10 mouse cellular contexts compared by ENCODE assay signal in the genomic region with DNA sequence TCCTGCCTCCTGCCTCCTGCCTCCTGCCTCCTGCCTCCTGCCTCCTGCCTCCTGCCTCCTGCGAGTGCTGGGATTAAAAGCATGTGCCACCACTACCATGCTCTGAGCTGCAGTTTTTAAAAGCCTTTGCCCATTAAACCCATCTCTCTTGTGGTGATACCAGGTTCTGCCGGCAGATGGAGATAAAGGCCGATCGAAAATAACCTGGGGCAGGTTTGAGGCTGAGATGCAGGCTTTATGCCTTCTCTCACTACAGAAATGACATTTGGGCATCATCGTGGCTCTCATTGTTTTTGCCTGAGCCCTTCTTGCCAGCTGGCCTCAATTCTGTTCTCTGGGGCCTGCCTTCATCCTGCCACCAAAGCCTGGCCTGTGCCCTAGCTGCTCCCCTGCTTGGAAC. TPM values are rescaled to one million over a fixed set of nuclear protein-coding genes. Genes with fewer than 3 reads are reported as not detected.
DNase-seq lines count a peak whose midpoint lies in the region; ATAC-seq lines count a peak whose summit lies in the region.
"Had no signal": no experiment of that assay in that cellular context is flagged by ENCODE, and none has a peak within 500 bp of the region (broad histone marks: within the 10 kb centered on the region; RNA-seq: fewer than 3 reads in every experiment).

No protein-coding gene starts in this region.

- H3K4me2 ChIP-seq in forebrain, embryonic 16.5 days (ENCODE audit: low read length), result no peak overlapping the region
- H3K4me2 ChIP-seq: heart, embryonic 15.5 days had no signal

- WGBS in forebrain, embryonic 10.5 days, result 5% methylated on average over 5 of the region's 5 CpGs
- under 1% methylated on average over 5 of the region's 5 CpGs for WGBS in forebrain, embryonic 16.5 days
- 7% methylated on average over 5 of the region's 5 CpGs for WGBS in limb, embryonic 10.5 days

- H3K4me1 ChIP-seq in forebrain, embryonic 10.5 days, result peaks cover 28% of the 10 kb centered on the region
- no peaks in the 10 kb centered on the region for H3K4me1 ChIP-seq in forebrain, embryonic 16.5 days (replicated peaks; ENCODE audit: control insufficient read depth, insufficient read depth, low read length)
- H3K4me1 ChIP-seq in limb, embryonic 10.5 days, result peaks cover 14% of the 10 kb centered on the region

- H3K9me3 ChIP-seq in forebrain, embryonic 10.5 days, result no peaks in the 10 kb centered on the region
- no peaks in the 10 kb centered on the region for H3K9me3 ChIP-seq in forebrain, embryonic 16.5 days (ENCODE audit: control insufficient read depth, low read length)
- H3K9me3 ChIP-seq in limb, embryonic 10.5 days (replicated peaks), result no peaks in the 10 kb centered on the region
- H3K9me3 ChIP-seq: heart, embryonic 15.5 days had no signal

- DNase-seq in forebrain, embryonic 10.5 days (ENCODE audit: extremely low spot score, low spot score), result peak; percentile 72
- DNase-seq in ovary, postnatal 10 days (ENCODE audit: low spot score), result peak; percentile 46
- no peak for DNase-seq in ovary, adult 18-20 months (ENCODE audit: low spot score)
- peak; percentile 70 for DNase-seq in cerebellum, adult 9-11 months
- peak; percentile 49 for DNase-seq in hindlimb bud, embryonic 11.5 days (ENCODE audit: extremely low spot score, low read depth, low spot score)
- DNase-seq in limb, embryonic 10.5 days (ENCODE audit: low spot score), result peak; percentile 77
- peak; percentile 77 to 85 for DNase-seq in right cerebral cortex, adult 2 months (ENCODE audit: low spot score in 2 of 2)

- H3K9ac ChIP-seq in forebrain, embryonic 16.5 days (replicated peaks; ENCODE audit: low read depth, low read length), result no peak overlapping the region
- H3K9ac ChIP-seq: heart, embryonic 15.5 days had no signal

- no peak overlapping the region for H3K4me3 ChIP-seq in forebrain, embryonic 10.5 days
- H3K4me3 ChIP-seq in forebrain, embryonic 16.5 days (replicated peaks; ENCODE audit: low read length), result no peak overlapping the region
- no peak overlapping the region for H3K4me3 ChIP-seq in limb, embryonic 10.5 days
- H3K4me3 ChIP-seq: heart, embryonic 15.5 days had no signal

- no peaks in the 10 kb centered on the region for H3K36me3 ChIP-seq in forebrain, embryonic 10.5 days (replicated peaks)
- H3K36me3 ChIP-seq in forebrain, embryonic 16.5 days (ENCODE audit: control insufficient read depth, insufficient read depth), result no peaks in the 10 kb centered on the region
- H3K36me3 ChIP-seq in limb, embryonic 10.5 days, result no peaks in the 10 kb centered on the region
- H3K36me3 ChIP-seq: heart, embryonic 15.5 days had no signal

- H3K27ac ChIP-seq in forebrain, embryonic 10.5 days, result no peak overlapping the region
- H3K27ac ChIP-seq in forebrain, embryonic 16.5 days (ENCODE audit: low read length), result no peak overlapping the region
- no peak overlapping the region for H3K27ac ChIP-seq in limb, embryonic 10.5 days
- H3K27ac ChIP-seq: heart, embryonic 15.5 days had no signal

- ATAC-seq in forebrain, embryonic 16.5 days, result no peak

- no peaks in the 10 kb centered on the region for H3K27me3 ChIP-seq in forebrain, embryonic 10.5 days (ENCODE audit: poor library complexity, severe bottlenecking)
- no peaks in the 10 kb centered on the region for H3K27me3 ChIP-seq in forebrain, embryonic 16.5 days (replicated peaks; ENCODE audit: control insufficient read depth, insufficient read depth, low read length)
- no peaks in the 10 kb centered on the region for H3K27me3 ChIP-seq in limb, embryonic 10.5 days (ENCODE audit: low read depth, poor library complexity, severe bottlenecking)
- H3K27me3 ChIP-seq: heart, embryonic 15.5 days had no signal

RNA-seq across cellular contexts. Expression of a gene that starts 14.2 kb away (rescaled TPM):
- not detected in 2 replicates for polyA plus RNA-seq in forebrain, embryonic 10.5 days (2016; fragmentation: Nextera tagmentation; extraction: Ambion mirVana)
- polyA plus RNA-seq in forebrain, embryonic 16.5 days (2015; fragmentation: Nextera tagmentation; extraction: Ambion mirVana), result not detected in 2 replicates
- not detected in 2 replicates for polyA plus RNA-seq in limb, embryonic 10.5 days (2016; fragmentation: Nextera tagmentation; extraction: Ambion mirVana)
- polyA plus RNA-seq: heart, embryonic 15.5 days; neural tube, embryonic 14.5 days had no signal

RNA-seq across cellular contexts. Expression of a gene that starts 26.6 kb away (rescaled TPM):
- polyA plus RNA-seq in forebrain, embryonic 10.5 days (2016; fragmentation: Nextera tagmentation; extraction: Ambion mirVana), result not detected in 2 replicates
- not detected in 2 replicates for polyA plus RNA-seq in forebrain, embryonic 16.5 days (2015; fragmentation: Nextera tagmentation; extraction: Ambion mirVana)
- not detected in 2 replicates for polyA plus RNA-seq in limb, embryonic 10.5 days (2016; fragmentation: Nextera tagmentation; extraction: Ambion mirVana)
- polyA plus RNA-seq: heart, embryonic 15.5 days; neural tube, embryonic 14.5 days had no signal

RNA-seq across cellular contexts. Expression of a gene that starts 34.9 kb away (rescaled TPM):
- 0.76 and 1.0 TPM in 2 replicates for polyA plus RNA-seq in forebrain, embryonic 10.5 days (2016; fragmentation: Nextera tagmentation; extraction: Ambion mirVana)
- polyA plus RNA-seq in forebrain, embryonic 16.5 days (2015; fragmentation: Nextera tagmentation; extraction: Ambion mirVana), result 1.4 and 1.9 TPM in 2 replicates
- 0.40 and 0.61 TPM in 2 replicates for polyA plus RNA-seq in limb, embryonic 10.5 days (2016; fragmentation: Nextera tagmentation; extraction: Ambion mirVana)

RNA-seq across cellular contexts. Expression of a gene that starts 35.4 kb away (rescaled TPM):
- polyA plus RNA-seq in forebrain, embryonic 10.5 days (2016; fragmentation: Nextera tagmentation; extraction: Ambion mirVana), result 46.5 and 50.0 TPM in 2 replicates
- 13.3 and 14.1 TPM in 2 replicates for polyA plus RNA-seq in forebrain, embryonic 16.5 days (2015; fragmentation: Nextera tagmentation; extraction: Ambion mirVana)
- 64.9 and 67.2 TPM in 2 replicates for polyA plus RNA-seq in limb, embryonic 10.5 days (2016; fragmentation: Nextera tagmentation; extraction: Ambion mirVana)

RNA-seq across cellular contexts. Expression of a gene that starts 39.7 kb away (rescaled TPM):
- polyA plus RNA-seq in forebrain, embryonic 10.5 days (2016; fragmentation: Nextera tagmentation; extraction: Ambion mirVana), result not detected in 2 replicates
- polyA plus RNA-seq in forebrain, embryonic 16.5 days (2015; fragmentation: Nextera tagmentation; extraction: Ambion mirVana), result not detected in 2 replicates
- polyA plus RNA-seq in limb, embryonic 10.5 days (2016; fragmentation: Nextera tagmentation; extraction: Ambion mirVana), result not detected in 2 replicates
- polyA plus RNA-seq: heart, embryonic 15.5 days; neural tube, embryonic 14.5 days had no signal
